Mouse (Mus musculus): ENCODE data around the gene Dapp1. TPM values are rescaled to one million over a fixed set of nuclear protein-coding genes. Genes with fewer than 3 reads are reported as not detected.
"Not testable (repeated sequence)": the region's sequence is repeated elsewhere in the genome, so short reads cannot be mapped to it uniquely, and the experiment has no call there.

The Dapp1 gene
- polyA plus RNA-seq, 1 experiment: 48.5 TPM

- Histone ChIP-seq H3K4me3 (ENCODE audit: insufficient read depth, low read length) (no peak overlapping the region), H3K27ac (ENCODE audit: insufficient read depth, low read depth, low read length) (no peak overlapping the region), H3K4me1 (ENCODE audit: control insufficient read depth, insufficient read depth, low read length) (peaks cover 24% of the 10 kb centered on the region)
- no peak for TF ChIP-seq POLR2A (IDR thresholded peaks at IDR 0.05; ENCODE audit: borderline replicate concordance, low read depth, low read length)
- no peak for TF ChIP-seq CTCF (IDR thresholded peaks at IDR 0.05; ENCODE audit: low read depth, low read length)
These were observed 5.9 kb downstream of the Dapp1 start for GRCm38 (mm10) chr3:137975435-137975834.

- Histone ChIP-seq H3K4me3 (ENCODE audit: insufficient read depth, low read length) (no peak overlapping the region), H3K4me1 (ENCODE audit: control insufficient read depth, insufficient read depth, low read length) (peaks cover 19% of the 10 kb centered on the region), H3K27ac (ENCODE audit: insufficient read depth, low read depth, low read length) (no peak overlapping the region)
- TF ChIP-seq POLR2A (IDR thresholded peaks at IDR 0.05; ENCODE audit: borderline replicate concordance, low read depth, low read length) (no peak), CTCF (IDR thresholded peaks at IDR 0.05; ENCODE audit: low read depth, low read length) (no peak)
These were observed 7.0 kb downstream of the Dapp1 start for GRCm38 (mm10) chr3:137974306-137974705.

- TF ChIP-seq POLR2A (IDR thresholded peaks at IDR 0.05; ENCODE audit: borderline replicate concordance, low read depth, low read length): no peak
- no peak for TF ChIP-seq CTCF (IDR thresholded peaks at IDR 0.05; ENCODE audit: low read depth, low read length)
- Histone ChIP-seq H3K27ac (ENCODE audit: insufficient read depth, low read depth, low read length) (no peak overlapping the region), H3K4me1 (ENCODE audit: control insufficient read depth, insufficient read depth, low read length) (peaks cover 22% of the 10 kb centered on the region), H3K4me3 (ENCODE audit: insufficient read depth, low read length) (no peak overlapping the region)
These were observed 8.4 kb downstream of the Dapp1 start for GRCm38 (mm10) chr3:137972989-137973388.

GRCm38 (mm10) chr3:137972224-137972623 lies 9.1 kb downstream of the Dapp1 start:
- Histone ChIP-seq H3K4me1 (ENCODE audit: control insufficient read depth, insufficient read depth, low read length) (peaks cover 22% of the 10 kb centered on the region), H3K27ac (ENCODE audit: insufficient read depth, low read depth, low read length) (no peak overlapping the region), H3K4me3 (ENCODE audit: insufficient read depth, low read length) (no peak overlapping the region)
- TF ChIP-seq POLR2A (IDR thresholded peaks at IDR 0.05; ENCODE audit: borderline replicate concordance, low read depth, low read length) (no peak), CTCF (IDR thresholded peaks at IDR 0.05; ENCODE audit: low read depth, low read length) (no peak)

- Histone ChIP-seq H3K27ac (ENCODE audit: insufficient read depth, low read depth, low read length) (no peak overlapping the region), H3K4me3 (ENCODE audit: insufficient read depth, low read length) (no peak overlapping the region), H3K4me1 (ENCODE audit: control insufficient read depth, insufficient read depth, low read length) (peaks cover 13% of the 10 kb centered on the region)
- TF ChIP-seq CTCF (IDR thresholded peaks at IDR 0.05; ENCODE audit: low read depth, low read length) (no peak), POLR2A (IDR thresholded peaks at IDR 0.05; ENCODE audit: borderline replicate concordance, low read depth, low read length) (no peak)
These were observed 11.4 kb downstream of the Dapp1 start for GRCm38 (mm10) chr3:137969951-137970350.

- Histone ChIP-seq H3K27ac (ENCODE audit: insufficient read depth, low read depth, low read length) (no peak overlapping the region), H3K4me3 (ENCODE audit: insufficient read depth, low read length) (no peak overlapping the region), H3K4me1 (ENCODE audit: control insufficient read depth, insufficient read depth, low read length) (peaks cover 15% of the 10 kb centered on the region)
- TF ChIP-seq CTCF (IDR thresholded peaks at IDR 0.05; ENCODE audit: low read depth, low read length) (no peak), POLR2A (IDR thresholded peaks at IDR 0.05; ENCODE audit: borderline replicate concordance, low read depth, low read length) (no peak)
These were observed 12.4 kb downstream of the Dapp1 start for GRCm38 (mm10) chr3:137968820-137969486.

- H3K4me3 ChIP-seq (ENCODE audit: insufficient read depth, low read length): no peak overlapping the region
- no peak for TF ChIP-seq POLR2A (IDR thresholded peaks at IDR 0.05; ENCODE audit: borderline replicate concordance, low read depth, low read length)
- H3K27ac ChIP-seq (ENCODE audit: insufficient read depth, low read depth, low read length): no peak overlapping the region
- H3K4me1 ChIP-seq (ENCODE audit: control insufficient read depth, insufficient read depth, low read length): peaks cover 17% of the 10 kb centered on the region
These were observed 13.1 kb downstream of the Dapp1 start for GRCm38 (mm10) chr3:137968105-137968819.

GRCm38 (mm10) chr3:137964014-137964413 lies 17.3 kb downstream of the Dapp1 start:
- H3K4me1 ChIP-seq (ENCODE audit: control insufficient read depth, insufficient read depth, low read length); H3K27ac ChIP-seq (ENCODE audit: insufficient read depth, low read depth, low read length); H3K4me3 ChIP-seq (ENCODE audit: insufficient read depth, low read length): not testable (repeated sequence)

GRCm38 (mm10) chr3:137963508-137963907 lies 17.8 kb downstream of the Dapp1 start:
- no peak overlapping the region for H3K4me3 ChIP-seq (ENCODE audit: insufficient read depth, low read length)
- TF ChIP-seq POLR2A (IDR thresholded peaks at IDR 0.05; ENCODE audit: borderline replicate concordance, low read depth, low read length) (no peak), CTCF (IDR thresholded peaks at IDR 0.05; ENCODE audit: low read depth, low read length) (no peak)
- peaks cover 6% of the 10 kb centered on the region for H3K4me1 ChIP-seq (ENCODE audit: control insufficient read depth, insufficient read depth, low read length)
- H3K27ac ChIP-seq (ENCODE audit: insufficient read depth, low read depth, low read length): no peak overlapping the region

- Histone ChIP-seq H3K4me1 (ENCODE audit: control insufficient read depth, insufficient read depth, low read length) (peaks cover 6% of the 10 kb centered on the region), H3K4me3 (ENCODE audit: insufficient read depth, low read length) (no peak overlapping the region), H3K27ac (ENCODE audit: insufficient read depth, low read depth, low read length) (no peak overlapping the region)
- TF ChIP-seq CTCF (IDR thresholded peaks at IDR 0.05; ENCODE audit: low read depth, low read length): no peak
- TF ChIP-seq POLR2A (IDR thresholded peaks at IDR 0.05; ENCODE audit: borderline replicate concordance, low read depth, low read length): no peak
These were observed 19.5 kb downstream of the Dapp1 start for GRCm38 (mm10) chr3:137961736-137962385.

All from bone marrow macrophage, adult 2 months (primary cell).